Mouse (Mus musculus) central nervous system, embryonic 14 days (tissue): ENCODE measurements around the gene Gm973. TPM values are rescaled to one million over a fixed set of nuclear protein-coding genes. Genes with fewer than 3 reads are reported as not detected.

Source experiments
- polyA plus RNA-seq: library from polyadenylated mRNA; depleted of rRNA; stranded (reverse); fragments of >200 nt; gene quantifications from 2 replicates; pipeline ENCODE4 v1.2.3, GENCODE M21; 2012; rRNA removed

Gene Gm973
- polyA plus RNA-seq, result 3.7 and 4.1 TPM in 2 replicates

DNA sequence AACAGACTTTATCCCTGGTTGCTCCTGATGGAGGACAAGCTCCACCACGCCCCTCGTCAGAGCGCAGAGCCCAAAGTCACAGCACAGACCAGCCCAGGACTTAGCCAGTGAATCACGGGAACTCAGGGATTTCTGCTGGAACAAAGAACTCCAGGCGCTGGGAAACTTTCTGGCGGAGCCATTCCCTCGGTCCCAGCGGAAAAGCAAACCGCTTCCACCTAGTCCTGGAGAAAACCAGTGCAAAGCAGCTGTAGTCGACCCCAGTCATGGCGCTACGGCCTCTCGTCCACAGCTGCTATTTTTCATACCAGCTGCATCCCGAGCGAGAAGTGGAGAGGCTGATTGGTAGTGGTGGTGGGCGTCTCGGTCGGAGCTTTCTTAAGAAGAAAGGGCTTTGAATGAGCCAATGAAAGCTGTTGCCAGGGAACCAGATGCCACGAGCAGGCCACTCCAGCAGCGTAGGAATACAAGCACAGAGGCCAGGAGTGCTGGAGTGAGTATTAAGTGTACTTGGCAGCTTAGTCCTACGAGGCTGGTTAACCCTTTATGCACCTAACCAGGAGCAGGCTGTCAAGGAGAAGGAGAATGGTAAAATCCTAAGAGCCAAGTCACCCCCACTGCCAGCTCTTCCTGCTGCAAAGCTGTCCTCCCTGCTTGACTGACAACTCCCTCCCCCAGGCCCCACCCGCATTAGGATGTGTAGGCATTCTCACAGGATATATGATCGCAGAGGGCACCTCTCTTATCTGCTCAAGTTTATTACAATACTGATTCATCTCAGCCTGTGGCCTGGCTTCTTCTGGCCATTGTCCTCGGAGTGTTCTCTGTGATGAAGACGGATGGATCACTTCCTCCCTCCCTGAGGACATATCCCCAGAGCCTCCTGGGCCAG lies at the start of gene Gm973:
Gene Gm973 (plus strand): TSS at position 239 of the 892 bp plus-strand sequence.

GRCm38 (mm10) chr1:59482331-59482695 lies 33.8 kb upstream of the Gm973 start, which contains the start of gene Fzd7:
Gene Fzd7 (plus strand): TSS chr1:59482424.

DNA sequence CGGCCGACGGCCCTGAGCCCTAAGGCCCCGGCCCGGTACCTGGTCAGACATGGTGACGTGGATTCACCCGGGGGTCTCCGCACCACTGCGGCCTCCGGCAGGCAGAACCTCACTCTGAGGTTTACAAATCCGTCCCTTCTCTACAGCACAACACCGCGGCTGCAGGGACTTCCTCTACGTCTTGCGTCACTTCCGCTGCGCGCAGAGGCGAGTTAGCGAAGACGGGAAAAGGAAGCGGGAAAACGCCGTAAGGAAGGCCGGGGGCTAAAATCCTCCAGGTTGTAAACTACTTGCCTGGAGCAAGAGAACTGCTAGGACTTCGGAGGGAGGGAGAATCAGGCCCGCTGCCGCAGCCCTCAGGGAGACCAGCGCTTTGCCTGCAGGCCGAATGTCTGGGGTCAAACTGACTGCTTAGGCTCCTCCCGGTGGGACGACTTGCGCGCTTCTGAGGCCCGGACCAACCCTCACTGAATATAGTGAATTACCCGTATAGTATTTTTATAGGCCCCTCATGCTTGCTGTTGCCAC lies 154.6 kb downstream of the Gm973 start, which contains the start of gene Sumo1:
Gene Sumo1 (minus strand): TSS at position 194 of the 528 bp plus-strand sequence.

GRCm38 (mm10) chr1:59684819-59685755 lies 169.0 kb downstream of the Gm973 start, which contains the start of gene Nop58:
Gene Nop58 (plus strand): TSS chr1:59684971.

Other genes starting within 250 kb of the Gm973 start
- 8.5 and 13.6 TPM in 2 replicates for gene Fzd7, start 33.8 kb upstream of the Gm973 start, polyA plus RNA-seq
- gene Sumo1, start 154.6 kb downstream of the Gm973 start, polyA plus RNA-seq, result 130 and 147 TPM in 2 replicates
- 78.0 and 84.6 TPM in 2 replicates for gene Nop58, start 168.7 kb downstream of the Gm973 start, polyA plus RNA-seq
- 15.8 and 17.6 TPM in 2 replicates for gene Bmpr2, start 247.1 kb downstream of the Gm973 start, polyA plus RNA-seq